Mouse (Mus musculus) midbrain, embryonic 16.5 days (tissue): ENCODE measurements around the gene Plscr2. TPM values are rescaled to one million over a fixed set of nuclear protein-coding genes. Genes with fewer than 3 reads are reported as not detected.

Experiments
- ATAC-seq: fragments of 200-750 bp; cut with Nextera tagmentation; 2 replicates; pipeline ENCODE4 v1.8.0; 2017; ENCODE audit warnings: moderate TSS enrichment
- H3K27ac ChIP-seq: fragments of 300-500 bp; sonication (generic); 2 replicates; pipeline ENCODE4 v1.5.1; 2014; ENCODE audit warnings: mild to moderate bottlenecking, low read length, mixed read lengths
- H3K27me3 ChIP-seq: fragments of 300-500 bp; sonication (generic); 2 replicates; pipeline ENCODE4 v1.6.1; 2014; ENCODE audit warnings: low read depth, low read length, mixed read lengths; ENCODE audit not compliant: control insufficient read depth, insufficient read depth
- H3K36me3 ChIP-seq: fragments of 300-500 bp; sonication (generic); 2 replicates; pipeline ENCODE4 v1.6.1; 2014; ENCODE audit warnings: mild to moderate bottlenecking, low read length, moderate library complexity, mixed read lengths; ENCODE audit not compliant: control insufficient read depth, insufficient read depth
- H3K4me1 ChIP-seq: fragments of 300-500 bp; sonication (generic); 2 replicates; pipeline ENCODE4 v1.6.1; 2014; ENCODE audit warnings: mild to moderate bottlenecking, low read length, mixed read lengths; ENCODE audit not compliant: control insufficient read depth, insufficient read depth
- H3K4me2 ChIP-seq: fragments of 300-500 bp; sonication (generic); 2 replicates; pipeline ENCODE4 v1.6.1; 2014; ENCODE audit warnings: mild to moderate bottlenecking, low read length, mixed read lengths
- H3K4me3 ChIP-seq: fragments of 300-500 bp; sonication (generic); 2 replicates; pipeline ENCODE4 v1.5.1; 2014; ENCODE audit warnings: low read depth, mild to moderate bottlenecking, low read length, moderate library complexity, mixed read lengths
- H3K9ac ChIP-seq: fragments of 300-500 bp; sonication (generic); 2 replicates; pipeline ENCODE4 v1.6.1; 2014; ENCODE audit warnings: low read depth, low read length, mixed read lengths
- H3K9me3 ChIP-seq: fragments of 300-500 bp; sonication (generic); replicated peaks from 2 replicates; pipeline ENCODE4 v1.6.1; 2014; ENCODE audit warnings: mild to moderate bottlenecking, low read length, mixed read lengths; ENCODE audit not compliant: control insufficient read depth, poor library complexity, severe bottlenecking
- WGBS: fragments of 180-500 bp; shearing (Covaris S2); extraction: QIAGEN DNeasy Blood & Tissue Kit; methylation state at CpG from one replicate; pipeline ENCODE4 v1.1.7; 2014; 5-methylcytosine and 5-hydroxymethylcytosine counted together
- polyA plus RNA-seq: library from polyadenylated mRNA; unstranded; fragments of >200 nt; fragmentation: Nextera tagmentation; extraction: Ambion mirVana; gene quantifications from 2 replicates; pipeline ENCODE4 v1.2.1, GENCODE M21; 2015

The Plscr2 gene
- polyA plus RNA-seq, 1 experiment from 2014 or later = 1.1 TPM

DNA sequence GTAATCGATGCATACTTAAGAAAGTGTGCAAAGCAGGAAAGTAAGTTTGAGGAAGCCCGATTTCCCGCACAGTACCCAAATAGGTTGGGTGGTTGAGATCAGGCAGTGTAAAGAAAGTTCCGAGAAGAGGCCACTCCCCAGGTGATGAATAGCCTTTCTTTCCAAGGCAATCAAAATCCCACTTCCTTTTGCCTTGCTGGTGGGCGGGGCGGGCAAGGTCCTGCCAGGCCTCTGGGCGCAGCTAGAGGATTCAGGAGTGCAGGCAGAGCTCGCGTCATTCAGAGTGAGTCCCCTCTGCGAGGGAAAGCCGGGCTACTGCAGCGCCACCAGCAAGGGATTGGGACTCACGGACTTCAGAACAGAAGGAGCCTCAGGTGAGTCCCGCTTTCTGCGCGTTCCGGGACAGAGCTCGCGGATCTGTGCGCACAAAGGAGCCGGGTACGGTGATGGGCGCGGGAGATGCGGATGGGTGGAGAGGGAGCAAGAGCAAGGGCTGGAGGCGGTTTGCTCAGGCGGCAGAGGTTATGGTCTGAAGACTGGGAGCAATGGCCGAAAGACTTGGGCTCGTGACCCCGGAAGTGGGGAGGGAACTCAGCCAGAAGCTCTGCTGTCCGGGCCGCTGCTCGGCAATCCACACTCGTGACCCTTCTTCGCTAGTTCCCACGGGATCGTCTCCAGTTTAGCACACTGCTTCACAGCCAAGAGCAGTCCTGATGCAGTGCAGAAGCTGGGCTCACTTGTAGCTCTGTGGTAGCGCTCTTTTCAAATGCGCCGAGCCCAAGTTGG lies 25.2 kb upstream of the Plscr2 start:
- under 1% methylated on average over 40 of the region's 40 CpGs for WGBS

DNA sequence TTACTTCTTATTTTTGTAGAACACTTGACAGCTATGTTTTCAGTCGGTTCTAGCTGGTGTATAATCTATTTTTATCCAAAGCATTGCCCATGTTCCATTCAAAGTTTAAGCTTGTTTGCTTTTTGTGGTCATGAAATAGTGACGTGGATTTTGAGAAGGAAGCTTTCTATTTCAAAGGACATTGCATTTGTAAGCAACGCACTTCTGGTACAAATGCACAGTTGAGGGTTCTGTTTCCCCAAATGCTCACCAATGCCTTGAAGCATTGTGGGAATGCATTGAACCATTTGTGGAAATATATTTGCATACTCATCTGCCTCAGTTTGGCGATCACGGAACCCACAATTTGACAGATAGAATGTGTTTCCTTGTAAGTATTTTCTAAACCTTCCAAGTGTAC lies 22.7 kb upstream of the Plscr2 start:
- no peak overlapping the region for H3K4me2 ChIP-seq
- no peaks in the 10 kb centered on the region for H3K27me3 ChIP-seq
- no peak overlapping the region for H3K9ac ChIP-seq
- peaks cover 2% of the 10 kb centered on the region; the same call in 1 of the 2 replicates for H3K4me1 ChIP-seq
- no peaks in the 10 kb centered on the region for H3K36me3 ChIP-seq
- ATAC-seq = no peak
- 85% methylated on average over 5 of the region's 5 CpGs for WGBS
- H3K9me3 ChIP-seq = no peaks in the 10 kb centered on the region
- no peak overlapping the region for H3K4me3 ChIP-seq
- no peak overlapping the region for H3K27ac ChIP-seq

More for the DNA sequence above, 25.2 kb upstream of the Plscr2 start:
- peak overlapping the region; percentile 70 for H3K27ac ChIP-seq
- no peaks in the 10 kb centered on the region for H3K27me3 ChIP-seq
- H3K36me3 ChIP-seq = no peaks in the 10 kb centered on the region
- peak overlapping the region; percentile 71 for H3K4me2 ChIP-seq
- H3K9me3 ChIP-seq = no peaks in the 10 kb centered on the region
- H3K9ac ChIP-seq = peak overlapping the region; percentile 72
- peak overlapping the region; percentile 57 for H3K4me3 ChIP-seq
- peak; percentile 94 for ATAC-seq
- H3K4me1 ChIP-seq = peaks cover 2% of the 10 kb centered on the region; the same call in 1 of the 2 replicates

DNA sequence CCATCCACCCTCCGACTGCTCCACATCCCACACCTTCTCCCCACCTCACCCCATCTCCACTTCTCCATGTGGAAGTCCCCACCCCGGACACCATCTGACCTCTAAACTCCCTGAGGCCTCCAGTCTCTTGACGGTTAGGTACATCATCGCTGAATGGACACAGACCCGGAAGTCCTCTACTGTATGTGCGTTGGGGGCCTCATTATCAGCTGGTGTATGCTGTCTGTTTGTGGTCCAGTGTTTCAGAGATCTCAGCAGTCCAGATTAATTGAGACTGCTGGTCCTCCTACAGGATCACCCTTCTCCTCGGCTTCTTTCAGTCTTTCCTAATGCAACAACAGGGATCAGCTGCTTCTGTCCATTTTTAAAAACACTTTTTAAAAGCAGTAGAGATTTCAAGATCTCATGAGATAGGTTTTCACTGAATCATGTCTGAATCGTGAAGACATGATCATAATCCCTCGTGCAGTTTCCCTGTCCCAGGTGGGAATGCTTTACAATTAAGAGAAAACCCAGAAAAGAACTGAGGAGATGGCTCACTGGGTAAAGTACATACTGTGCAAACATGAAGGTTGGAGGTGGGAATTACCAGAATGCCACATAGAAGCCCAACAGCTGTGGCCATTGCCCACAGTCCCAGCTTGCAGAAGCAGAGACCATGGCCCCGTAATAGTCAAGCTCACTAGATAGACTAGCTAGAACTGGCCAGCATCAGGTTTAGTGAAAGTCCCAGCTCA lies 21.6 kb upstream of the Plscr2 start:
- Histone ChIP-seq H3K27me3 (no peaks in the 10 kb centered on the region), H3K27ac (no peak overlapping the region), H3K9me3 (no peaks in the 10 kb centered on the region), H3K36me3 (no peaks in the 10 kb centered on the region), H3K9ac (no peak overlapping the region), H3K4me2 (no peak overlapping the region), H3K4me3 (no peak overlapping the region), H3K4me1 (peaks cover 2% of the 10 kb centered on the region; the same call in 1 of the 2 replicates)
- 93% methylated on average over 10 of the region's 10 CpGs for WGBS
- ATAC-seq = no peak

DNA sequence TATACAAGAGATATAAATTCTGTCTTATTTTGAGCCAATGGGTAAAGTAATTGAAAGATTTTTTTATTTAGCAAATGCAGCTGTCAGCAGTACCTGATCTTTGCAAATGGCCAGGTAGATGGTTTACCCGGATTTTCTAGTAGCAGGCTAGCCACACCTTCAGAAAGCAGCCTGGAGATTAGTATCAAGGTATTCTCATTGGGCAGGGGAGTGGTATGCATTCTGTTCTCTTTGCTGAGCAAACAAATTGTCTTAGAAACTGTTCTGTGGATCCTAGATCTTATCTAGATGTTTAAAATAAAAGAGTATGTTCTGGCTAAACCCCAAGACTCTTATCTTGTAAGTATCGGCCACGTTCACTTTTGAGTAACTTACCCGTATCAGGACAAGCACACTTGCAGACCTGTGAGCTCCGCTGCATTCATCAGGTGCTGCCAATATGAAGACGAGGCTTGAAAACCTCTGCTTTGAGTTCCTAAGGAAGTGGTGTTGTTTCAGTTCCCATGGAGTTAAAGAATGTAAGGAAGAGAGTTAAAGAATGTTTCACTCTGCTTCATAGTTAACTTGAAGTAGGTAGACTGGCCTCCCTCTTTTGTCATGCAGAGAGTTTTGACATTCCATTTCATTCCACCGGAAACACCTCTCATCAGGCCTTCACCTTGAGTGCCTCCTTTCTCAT lies 14.8 kb upstream of the Plscr2 start:
- Histone ChIP-seq H3K4me1 (no peaks in the 10 kb centered on the region), H3K27ac (no peak overlapping the region), H3K27me3 (no peaks in the 10 kb centered on the region), H3K9ac (no peak overlapping the region), H3K9me3 (no peaks in the 10 kb centered on the region), H3K36me3 (no peaks in the 10 kb centered on the region), H3K4me2 (no peak overlapping the region), H3K4me3 (no peak overlapping the region)
- no peak for ATAC-seq
- WGBS = 88% methylated on average over 7 of the region's 7 CpGs

DNA sequence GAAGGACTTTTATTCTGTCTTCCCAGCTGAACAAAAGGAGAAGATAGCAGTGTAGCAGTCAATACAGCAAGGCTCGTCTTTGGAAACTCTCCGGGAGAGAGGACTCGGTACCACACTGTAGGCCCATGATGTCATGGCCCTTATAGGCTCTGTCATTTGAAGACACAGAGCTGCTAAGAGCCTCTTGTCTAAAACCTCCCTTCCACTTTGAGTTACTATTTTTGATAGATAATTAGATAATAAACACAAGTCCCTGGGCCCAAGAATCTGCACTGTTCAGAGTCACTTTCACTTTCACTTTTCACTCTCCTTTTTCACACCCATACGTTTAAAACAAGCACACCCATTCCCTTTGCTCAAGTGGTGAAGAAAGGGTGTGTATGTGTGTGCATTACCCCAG lies 9.7 kb upstream of the Plscr2 start:
- no peak overlapping the region for H3K4me2 ChIP-seq
- H3K9ac ChIP-seq = no peak overlapping the region
- H3K9me3 ChIP-seq = no peaks in the 10 kb centered on the region
- ATAC-seq = no peak
- WGBS = 83% methylated on average over 4 of the region's 4 CpGs
- no peaks in the 10 kb centered on the region; the same call in 1 of the 2 replicates for H3K36me3 ChIP-seq
- no peaks in the 10 kb centered on the region for H3K27me3 ChIP-seq
- no peak overlapping the region for H3K4me3 ChIP-seq
- no peak overlapping the region for H3K27ac ChIP-seq
- no peaks in the 10 kb centered on the region for H3K4me1 ChIP-seq

DNA sequence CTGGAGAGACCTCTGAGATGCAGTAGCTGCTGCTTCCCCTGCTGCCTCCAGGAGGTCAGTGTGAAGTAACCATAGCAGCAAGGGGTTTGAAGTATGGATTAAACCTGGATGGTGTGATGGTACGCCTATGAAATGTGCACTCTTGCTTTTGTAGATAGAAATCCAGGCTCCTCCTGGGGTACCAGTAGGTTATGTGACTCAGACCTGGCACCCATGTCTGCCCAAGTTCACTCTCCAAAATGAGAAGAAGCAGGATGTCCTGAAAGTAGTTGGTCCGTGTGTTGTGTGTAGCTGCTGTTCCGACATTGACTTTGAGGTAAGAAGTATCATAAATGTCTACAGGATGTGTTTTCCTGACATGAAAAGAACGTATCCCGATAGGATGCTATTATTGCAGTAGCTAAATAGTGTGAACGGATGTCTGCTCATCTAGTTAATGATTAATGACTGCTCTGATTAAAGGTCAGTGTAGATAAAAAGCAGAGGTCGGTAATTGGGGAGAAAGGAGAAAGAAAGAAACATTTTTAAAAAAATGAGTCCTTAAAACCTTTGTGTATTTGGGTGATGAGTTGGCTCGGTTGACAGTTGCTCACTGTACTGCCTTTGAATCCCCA lies 8.7 kb upstream of the Plscr2 start:
- Histone ChIP-seq H3K27me3 (no peaks in the 10 kb centered on the region), H3K27ac (no peak overlapping the region), H3K36me3 (no peaks in the 10 kb centered on the region; the same call in 1 of the 2 replicates), H3K4me1 (no peaks in the 10 kb centered on the region), H3K9ac (no peak overlapping the region), H3K4me3 (no peak overlapping the region), H3K4me2 (no peak overlapping the region), H3K9me3 (no peaks in the 10 kb centered on the region)
- 87% methylated on average over 8 of the region's 8 CpGs for WGBS
- no peak for ATAC-seq

DNA sequence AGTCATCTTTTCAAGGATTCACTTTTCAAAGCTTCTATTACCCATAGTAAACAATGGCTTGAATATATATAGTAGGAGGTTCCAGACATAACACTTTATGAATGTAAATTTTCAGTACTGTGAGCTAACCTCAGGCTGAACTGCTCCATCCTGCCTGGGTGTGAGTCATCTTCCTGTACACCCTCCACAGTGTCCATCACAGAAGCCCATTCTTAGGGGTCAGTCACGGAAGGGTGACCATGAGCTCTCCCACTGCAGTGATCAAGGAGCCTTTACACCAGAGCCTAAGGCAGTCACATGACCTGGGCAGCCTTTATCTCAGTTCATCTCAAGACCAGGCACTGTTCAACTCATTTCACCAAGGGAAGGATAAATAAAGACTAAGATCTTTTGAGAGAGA lies 7.7 kb upstream of the Plscr2 start:
- 63% methylated on average over 1 of the region's 1 CpGs for WGBS
- Histone ChIP-seq H3K9ac (no peak overlapping the region), H3K4me3 (no peak overlapping the region), H3K27ac (no peak overlapping the region), H3K4me2 (no peak overlapping the region), H3K9me3 (no peaks in the 10 kb centered on the region), H3K4me1 (no peaks in the 10 kb centered on the region), H3K36me3 (no peaks in the 10 kb centered on the region; the same call in 1 of the 2 replicates), H3K27me3 (no peaks in the 10 kb centered on the region)
- no peak for ATAC-seq

DNA sequence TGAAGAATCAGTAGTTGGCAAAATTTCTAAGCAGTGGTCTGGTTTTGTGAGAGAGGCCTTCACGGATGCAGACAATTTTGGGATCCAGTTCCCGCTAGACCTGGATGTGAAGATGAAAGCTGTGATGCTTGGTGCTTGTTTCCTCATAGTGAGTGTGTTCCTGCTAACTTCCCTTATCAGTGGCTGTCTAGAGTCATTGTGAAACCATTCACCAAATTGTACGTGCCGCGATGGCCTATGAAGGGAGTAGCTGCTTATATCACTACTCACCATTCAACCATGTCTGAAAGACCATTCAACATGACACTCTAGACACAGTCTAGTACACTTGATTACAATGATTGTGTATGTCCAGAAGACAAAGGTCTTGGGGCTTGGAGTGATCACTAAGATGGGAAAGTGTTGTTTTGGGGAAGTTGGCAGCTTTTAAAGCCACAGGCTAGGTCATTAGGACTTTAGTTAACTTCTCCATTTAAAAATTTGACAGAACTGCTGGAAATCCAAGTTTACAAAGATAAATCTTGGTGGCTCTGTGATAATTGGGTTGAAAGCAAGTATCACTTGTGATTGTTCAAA lies 5.5 kb upstream of the Plscr2 start:
- no peak for ATAC-seq

More for the DNA sequence above, 5.5 kb upstream of the Plscr2 start:
- Histone ChIP-seq H3K27me3 (no peaks in the 10 kb centered on the region), H3K9ac (no peak overlapping the region), H3K4me1 (no peaks in the 10 kb centered on the region), H3K36me3 (no peaks in the 10 kb centered on the region; the same call in 1 of the 2 replicates), H3K4me2 (no peak overlapping the region), H3K4me3 (no peak overlapping the region), H3K9me3 (no peaks in the 10 kb centered on the region), H3K27ac (no peak overlapping the region)
- WGBS = 96% methylated on average over 5 of the region's 5 CpGs
